Mouse (Mus musculus) inflammation-experienced regulatory T-cells, adult 6 months (primary cell): ENCODE results near the gene Pou6f1. TPM values are rescaled to one million over a fixed set of nuclear protein-coding genes. Genes with fewer than 3 reads are reported as not detected.

Experiments used
- ATAC-seq: one replicate; pipeline ENCODE4 v1.8.0; 2017
- polyA plus RNA-seq, 3 experiments: library from polyadenylated mRNA; unstranded; fragments of 100-300 nt; shearing (Covaris generic); gene quantifications; one replicate each; pipeline ENCODE4 v1.2.1; 2017

Pou6f1 gene
- 10 to 100 TPM in 2 of 3 experiments, 1 to 10 TPM in 1; 7.4 to 19.8 (median 18.8) TPM for polyA plus RNA-seq

GRCm38 (mm10) chr15:100599276-100600046 lies at the start of gene Pou6f1:
TSS of gene Pou6f1 (minus strand) at chr15:100599984.
- no peak for ATAC-seq

- ATAC-seq: no peak
These were observed 46.4 kb upstream of the Pou6f1 start for GRCm38 (mm10) chr15:100646161-100646560.

DNA sequence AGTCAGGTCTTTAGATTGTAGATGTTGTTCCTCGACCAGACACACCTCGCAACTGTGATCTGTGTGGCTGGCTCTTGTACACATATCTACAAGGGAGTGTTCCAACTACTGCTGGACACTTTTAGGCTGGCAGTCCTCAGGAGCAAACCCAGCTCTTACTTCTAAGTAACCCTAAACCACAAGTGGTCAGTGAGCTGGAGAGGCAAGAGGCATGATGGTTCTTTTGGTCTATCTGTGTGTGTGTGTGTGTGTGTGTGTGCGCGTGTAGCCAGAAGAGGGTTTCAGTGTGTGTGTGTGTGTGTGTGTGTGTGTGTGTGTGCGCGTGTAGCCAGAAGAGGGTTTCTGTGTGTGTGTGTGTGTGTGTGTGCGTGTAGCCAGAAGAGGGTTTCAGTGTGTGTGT lies 42.7 kb upstream of the Pou6f1 start:
- ATAC-seq: no peak

DNA sequence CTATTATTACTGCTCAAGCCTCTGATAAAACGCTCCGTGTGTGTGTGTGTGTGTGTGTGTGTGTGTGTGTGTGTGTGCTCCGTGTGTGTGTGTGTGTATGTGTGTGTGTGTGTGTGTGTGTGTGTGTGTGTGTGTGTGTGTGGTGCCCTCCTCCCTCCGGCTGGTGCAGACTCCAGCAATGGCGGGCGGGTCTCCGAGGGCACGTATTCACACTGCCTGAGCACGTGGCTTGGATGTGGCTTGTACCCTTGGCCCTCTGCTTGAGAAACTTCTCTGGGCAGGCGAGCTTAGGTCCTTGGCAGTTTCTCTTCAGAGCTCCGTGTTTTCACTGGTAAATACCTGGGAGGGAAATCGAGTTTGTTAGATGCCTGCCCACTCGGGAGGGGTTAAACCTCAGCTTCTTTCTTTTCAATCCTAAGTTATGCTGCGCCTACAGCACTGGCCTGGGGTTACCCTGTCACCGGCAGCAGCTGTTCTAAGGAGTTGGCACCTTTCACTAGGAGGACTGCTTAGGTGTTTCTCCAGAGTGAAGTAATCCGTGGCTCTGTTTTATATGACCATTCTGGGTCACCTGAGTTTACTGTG lies 41.5 kb upstream of the Pou6f1 start:
- ATAC-seq: no peak

GRCm38 (mm10) chr15:100639972-100640750 lies 40.4 kb upstream of the Pou6f1 start:
- no peak for ATAC-seq

DNA sequence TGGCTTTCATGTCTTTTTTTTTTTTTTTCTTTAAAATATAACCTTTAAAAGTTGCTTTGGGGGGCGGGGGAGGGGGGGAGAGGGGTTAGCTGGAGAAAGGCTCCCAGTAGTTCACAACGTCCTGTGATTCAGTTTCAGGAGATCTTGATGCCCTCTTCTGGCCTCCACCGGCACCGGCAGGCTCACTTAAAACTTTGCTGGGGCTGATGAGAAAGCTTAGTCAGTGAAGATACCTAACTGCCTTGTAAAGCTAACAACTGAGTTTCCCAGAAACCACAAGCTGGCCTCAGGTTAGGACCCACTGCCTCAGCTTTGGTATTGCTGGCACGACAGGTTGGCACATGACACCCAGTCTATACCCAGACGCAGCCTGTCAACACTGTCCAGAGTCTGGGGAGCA lies 37.9 kb upstream of the Pou6f1 start:
- peak; percentile 57 for ATAC-seq

DNA sequence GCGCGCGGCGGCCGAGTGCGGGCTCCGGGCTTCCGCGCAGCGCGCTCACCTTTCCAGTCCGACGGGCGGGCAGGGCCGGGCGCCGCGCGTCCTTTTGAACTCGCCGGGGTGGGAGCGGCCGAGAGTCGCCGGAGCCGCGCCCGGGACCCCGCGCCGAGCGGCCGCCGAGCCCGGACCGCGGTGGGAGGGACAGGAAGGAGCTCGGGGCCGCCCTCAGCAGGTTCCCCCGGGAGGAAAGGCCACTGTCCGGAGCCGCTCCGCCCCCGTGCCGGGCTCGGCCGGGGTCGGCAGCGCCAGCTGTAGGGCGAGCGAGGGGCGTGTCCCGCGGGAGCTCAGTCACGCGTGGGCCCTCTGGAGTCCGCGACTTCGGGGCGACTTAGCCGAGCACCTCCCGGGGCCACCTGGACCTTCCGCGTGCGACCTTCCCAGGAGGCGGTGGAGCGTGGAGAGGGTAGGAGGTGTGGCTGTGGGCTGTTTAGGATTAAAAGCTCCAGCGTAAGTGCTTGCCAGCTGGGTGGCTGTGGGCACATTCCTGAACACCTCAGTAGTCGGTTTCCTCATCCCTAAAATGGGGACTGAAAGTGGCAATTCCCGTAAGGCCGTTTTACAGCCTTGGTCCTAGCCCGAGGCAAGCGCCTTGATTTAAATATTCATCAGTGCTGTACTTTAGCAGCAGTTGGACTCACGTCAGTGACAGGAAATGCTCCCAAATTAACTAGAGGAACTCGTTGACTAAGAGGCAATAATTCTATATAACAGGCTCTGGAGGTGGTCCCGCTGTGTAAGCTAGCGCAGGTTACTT lies 37.1 kb upstream of the Pou6f1 start, which contains the start of gene Smagp:
Gene Smagp (minus strand): TSS at position 241 of the 802 bp plus-strand sequence.
- peak; percentile 43 for ATAC-seq

- ATAC-seq: no peak
These were observed 36.3 kb upstream of the Pou6f1 start for GRCm38 (mm10) chr15:100635851-100636645.

GRCm38 (mm10) chr15:100635239-100635638 lies 35.5 kb upstream of the Pou6f1 start:
- no peak for ATAC-seq

DNA sequence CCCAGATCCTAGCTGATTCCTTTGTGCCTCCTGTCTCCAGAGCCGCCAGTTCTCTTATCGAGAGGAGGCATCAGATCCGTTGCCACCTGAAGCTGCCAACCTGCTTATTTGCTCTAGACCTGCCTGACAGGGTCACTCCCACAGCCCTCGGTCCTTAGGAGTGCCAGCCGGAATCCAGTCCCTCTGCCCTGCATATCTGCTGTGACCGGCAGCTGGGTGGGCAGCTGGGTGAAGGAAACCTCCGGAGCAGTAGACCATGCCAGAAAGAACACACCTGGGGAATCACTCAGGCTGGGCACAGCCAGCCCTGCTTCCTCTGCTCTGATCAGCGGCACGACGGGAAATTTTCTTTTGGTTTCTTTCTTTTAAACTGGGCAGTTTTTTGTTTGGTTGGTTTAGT lies 33.6 kb upstream of the Pou6f1 start:
- ATAC-seq: no peak

DNA sequence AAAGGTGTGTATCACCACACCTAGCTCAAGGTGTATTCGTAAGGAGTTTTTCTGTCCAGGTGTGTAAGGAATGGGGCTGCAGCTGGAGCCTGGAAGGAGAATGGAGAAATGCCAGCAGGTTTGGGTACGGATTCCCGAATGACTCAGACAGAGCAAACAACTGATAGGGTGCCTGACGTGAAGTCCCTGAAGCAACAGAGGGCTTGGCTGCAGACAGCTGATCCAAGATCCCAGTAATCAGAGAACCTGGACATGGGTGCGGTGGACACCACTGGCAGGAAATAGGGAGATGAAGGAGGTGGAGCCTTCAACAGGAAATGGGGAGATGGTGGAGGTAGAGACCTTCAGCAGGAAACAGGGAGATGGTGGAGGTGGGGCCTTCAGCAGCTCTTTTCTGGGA lies 32.5 kb upstream of the Pou6f1 start:
- ATAC-seq: no peak

DNA sequence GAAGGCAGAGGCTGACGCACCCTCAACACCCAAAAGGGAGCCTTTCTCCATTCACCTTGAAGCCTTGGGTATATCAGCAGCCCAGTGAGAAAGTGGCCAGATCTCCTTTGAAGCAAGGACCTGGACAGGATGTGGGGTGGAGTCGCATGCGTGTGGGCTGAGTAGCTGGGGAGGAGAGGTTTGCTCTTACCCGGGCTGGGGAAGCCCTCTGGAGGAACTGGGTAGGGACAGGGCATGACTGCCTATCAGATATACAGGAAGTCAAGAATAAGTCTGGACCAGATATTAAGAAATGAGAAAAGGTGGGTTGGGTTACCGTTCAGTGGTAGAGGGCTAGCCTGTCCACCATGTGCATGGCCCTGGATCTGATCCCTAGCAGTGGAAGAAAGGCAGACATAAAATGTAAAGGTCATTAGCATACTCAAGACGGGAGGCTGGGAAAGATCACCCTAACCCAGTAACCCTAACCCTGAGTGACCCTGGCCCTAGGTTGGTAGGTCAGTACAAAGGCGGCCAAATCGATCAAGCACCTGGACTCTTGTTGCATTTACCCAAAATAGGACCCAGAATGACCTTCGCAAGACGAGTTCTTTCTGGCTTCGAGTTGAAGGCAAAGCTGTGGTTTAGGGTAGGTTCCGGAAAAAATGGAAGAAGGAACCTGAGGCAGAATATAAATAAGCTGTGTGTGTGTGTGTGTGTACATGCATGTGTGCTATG lies 31.8 kb upstream of the Pou6f1 start:
- no peak for ATAC-seq

DNA sequence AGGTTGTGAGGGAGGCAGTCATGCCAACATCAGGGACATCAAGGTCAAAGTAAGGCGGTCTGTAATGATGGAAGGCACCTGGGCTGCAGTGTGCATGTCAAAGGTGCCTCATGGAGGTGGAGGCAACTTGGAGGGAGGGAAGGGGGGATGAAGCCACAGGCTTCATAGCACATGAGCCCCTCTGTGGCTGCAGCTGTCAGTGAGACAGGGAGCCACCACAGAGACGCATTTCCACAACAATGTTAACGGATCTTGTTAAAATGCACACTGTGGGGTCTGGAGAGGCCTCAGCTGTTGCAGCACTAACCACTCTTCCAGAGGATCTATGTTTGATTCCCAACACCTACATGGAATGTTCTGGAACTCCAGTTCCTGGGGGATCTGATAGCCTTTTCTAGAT lies 30.3 kb upstream of the Pou6f1 start:
- no peak for ATAC-seq

GRCm38 (mm10) chr15:100628797-100629196 lies 29.0 kb upstream of the Pou6f1 start:
- no peak for ATAC-seq

DNA sequence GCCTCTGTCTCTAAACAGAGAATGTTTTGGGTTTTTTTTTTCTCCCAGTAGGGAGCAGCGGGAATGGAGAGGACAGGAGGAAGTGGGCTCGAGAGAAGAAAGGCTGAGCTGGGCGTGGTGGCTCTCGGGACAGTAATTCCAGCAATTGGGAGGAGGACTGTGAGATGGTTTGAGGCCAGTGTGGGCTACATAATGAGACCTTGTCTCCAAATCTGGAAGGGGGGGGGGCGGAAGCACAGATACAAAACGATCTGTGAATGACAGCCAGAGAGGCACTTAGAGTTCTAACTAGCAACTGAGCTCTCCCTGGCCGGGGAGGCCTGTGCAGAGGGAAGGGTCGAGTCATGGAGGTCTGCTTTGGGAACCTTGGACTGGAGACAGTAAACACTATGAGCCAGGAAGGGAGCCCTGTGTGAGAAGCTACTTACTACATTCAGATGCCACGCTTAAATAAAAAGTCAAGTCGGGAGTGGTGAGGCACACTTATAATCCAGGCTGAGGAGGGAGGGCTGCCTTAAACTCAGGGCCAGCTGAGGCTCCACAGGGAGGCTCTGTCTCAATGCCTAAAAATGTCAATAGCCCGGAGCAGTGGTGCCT lies 28.1 kb upstream of the Pou6f1 start:
- ATAC-seq: no peak

GRCm38 (mm10) chr15:100627287-100627686 lies 27.5 kb upstream of the Pou6f1 start:
- ATAC-seq: no peak

DNA sequence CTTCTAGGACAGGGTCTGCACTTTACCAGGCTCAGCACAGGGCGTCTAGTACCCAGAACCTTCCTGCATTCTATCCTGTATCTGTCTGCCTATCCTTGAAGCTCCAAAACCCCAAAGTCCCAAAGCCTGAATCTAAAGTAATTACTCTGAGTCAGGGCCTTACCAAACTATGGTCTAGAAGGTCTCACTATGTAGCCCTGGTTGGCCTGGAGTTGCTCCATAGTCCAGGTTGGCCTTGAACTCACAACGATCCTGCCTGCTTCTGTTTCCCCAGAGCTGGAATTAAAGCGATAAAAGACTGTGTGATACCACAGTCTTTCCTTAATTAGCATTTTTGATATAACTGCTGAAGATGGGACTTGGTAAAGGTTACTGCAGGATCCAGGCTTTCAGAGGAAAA lies 24.7 kb upstream of the Pou6f1 start:
- no peak for ATAC-seq

- ATAC-seq: no peak
These were observed 24.0 kb upstream of the Pou6f1 start for GRCm38 (mm10) chr15:100623754-100624153.

DNA sequence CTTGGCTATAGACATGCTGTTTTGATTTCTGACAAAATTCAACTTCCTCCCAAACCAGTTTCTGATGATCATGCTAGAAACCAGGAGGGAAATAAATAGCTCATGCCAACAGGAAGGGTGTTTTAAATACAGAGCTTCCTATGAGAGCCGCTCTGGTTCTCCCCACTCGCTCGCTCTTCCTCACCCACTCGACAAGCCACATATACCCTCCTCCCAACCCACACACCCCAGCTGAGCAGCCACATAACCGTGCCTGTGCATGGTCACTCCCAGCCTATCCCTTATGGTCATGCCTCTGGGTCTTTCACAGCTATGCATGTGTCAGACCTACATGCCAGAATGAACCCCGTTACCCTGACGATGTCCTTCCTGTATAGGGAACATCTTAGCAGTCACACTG lies 22.4 kb upstream of the Pou6f1 start:
- peak; percentile 22 for ATAC-seq

GRCm38 (mm10) chr15:100621671-100622070 lies 21.9 kb upstream of the Pou6f1 start:
- peak; percentile 13 for ATAC-seq

DNA sequence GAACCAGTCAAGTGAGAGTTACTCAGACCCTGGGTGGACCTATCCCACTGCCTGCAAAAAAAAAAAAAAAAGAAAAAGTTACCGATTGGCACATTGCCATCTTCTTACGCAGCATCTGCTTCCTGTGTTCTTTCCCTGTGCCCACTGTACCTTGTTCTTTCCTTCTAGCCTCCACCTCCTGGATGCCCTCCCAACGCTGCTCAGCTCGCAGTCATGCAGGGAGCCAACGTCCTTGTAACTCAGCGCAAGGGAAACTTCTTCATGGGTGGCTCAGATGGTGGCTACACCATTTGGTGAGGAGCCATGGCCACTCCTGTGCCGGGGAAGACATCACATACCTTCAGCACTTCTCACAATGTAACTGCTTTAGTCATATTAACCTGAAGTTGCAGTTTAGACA lies 19.4 kb upstream of the Pou6f1 start:
- ATAC-seq: no peak
